Mouse (Mus musculus) frontal cortex, postnatal 36 days (tissue): ENCODE results near the gene Comp.

Experiments
- DNase-seq, 2 experiments: peaks; one replicate each; pipeline ENCODE4 v3.0.0; 2022; ENCODE audit warnings: low spot score in 2 of 2

The Comp gene

DNA sequence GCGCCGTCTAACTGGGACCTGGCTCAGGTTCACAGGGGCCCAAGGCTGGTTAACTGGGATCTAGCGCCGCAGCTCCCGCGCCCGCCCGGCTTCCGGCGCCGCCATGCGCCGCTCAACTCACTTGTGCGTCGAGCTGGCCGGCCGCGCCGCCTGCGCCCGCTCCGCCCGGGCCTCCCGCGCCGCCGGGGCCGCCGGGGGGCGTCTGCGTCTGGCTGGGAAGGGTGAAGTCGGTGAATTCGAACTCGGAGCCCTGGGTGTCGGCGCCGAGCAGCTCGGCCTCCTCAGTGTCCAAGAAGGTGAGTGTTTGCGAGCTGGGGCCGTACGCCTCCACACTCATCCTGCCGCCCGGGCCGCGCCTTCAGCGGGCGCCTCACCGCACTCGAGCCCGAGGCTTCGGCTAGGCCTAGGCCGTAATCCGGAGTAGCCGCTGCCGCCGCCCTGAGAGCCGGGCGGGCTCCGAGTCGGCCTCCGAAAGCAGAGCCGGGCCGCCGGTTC lies 20.7 kb upstream of the Comp start:
- DNase-seq: no peak

DNA sequence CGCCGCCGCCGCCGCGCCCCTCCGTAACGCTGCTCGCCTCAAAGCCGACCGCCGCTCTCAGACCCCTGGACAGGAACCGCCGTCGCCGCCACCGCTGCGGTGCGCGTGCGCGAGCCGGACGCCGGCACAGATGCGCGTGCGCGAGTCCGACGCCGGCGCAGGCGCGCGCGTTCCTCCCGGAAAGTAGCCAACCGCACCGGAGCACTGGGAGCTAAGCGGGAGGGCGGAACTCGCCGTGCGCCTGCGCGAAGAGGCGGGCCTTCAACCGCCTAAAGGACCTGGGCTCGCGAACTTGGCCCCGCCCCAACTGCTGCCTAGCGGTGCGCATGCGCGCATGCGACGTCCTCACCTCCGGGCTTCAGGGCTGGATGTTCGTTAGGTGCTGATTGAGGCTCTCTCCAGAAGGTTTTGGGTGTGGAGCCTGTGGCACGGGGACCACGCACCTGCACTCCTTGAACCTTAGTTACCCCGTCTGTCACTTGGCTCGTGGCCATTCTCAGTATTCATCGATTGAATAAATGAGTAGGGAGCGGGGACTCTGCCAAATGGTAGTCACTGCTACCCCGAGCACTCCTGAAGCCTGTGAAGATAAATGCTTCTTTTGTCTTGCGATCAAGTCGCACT lies 20.1 kb upstream of the Comp start, which contains the start of gene Upf1:
Gene Upf1 (minus strand): TSS at position 85 of the 624 bp plus-strand sequence.
- DNase-seq: peak; percentile 98 to 100

DNA sequence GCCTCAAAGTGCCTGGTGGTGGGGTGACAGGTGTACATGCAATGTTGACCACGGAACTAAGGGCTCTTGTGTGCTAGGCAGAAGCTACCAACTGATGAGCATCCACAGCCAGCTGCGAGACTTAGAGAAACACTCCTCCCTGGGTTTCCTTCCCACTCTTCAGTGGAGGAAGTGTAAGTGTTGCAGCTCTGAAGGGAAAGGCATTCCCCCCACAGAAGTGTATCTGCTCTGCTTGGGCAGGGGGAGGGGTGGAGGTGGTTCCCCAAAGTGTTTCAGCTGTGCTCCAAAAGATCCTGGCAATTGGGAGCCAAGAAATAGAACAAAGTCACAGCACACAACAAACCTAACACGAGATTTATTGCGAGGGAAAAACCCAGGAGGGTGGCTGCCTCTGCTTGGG lies 19.4 kb upstream of the Comp start:
- DNase-seq: peak; percentile 45 to 66

DNA sequence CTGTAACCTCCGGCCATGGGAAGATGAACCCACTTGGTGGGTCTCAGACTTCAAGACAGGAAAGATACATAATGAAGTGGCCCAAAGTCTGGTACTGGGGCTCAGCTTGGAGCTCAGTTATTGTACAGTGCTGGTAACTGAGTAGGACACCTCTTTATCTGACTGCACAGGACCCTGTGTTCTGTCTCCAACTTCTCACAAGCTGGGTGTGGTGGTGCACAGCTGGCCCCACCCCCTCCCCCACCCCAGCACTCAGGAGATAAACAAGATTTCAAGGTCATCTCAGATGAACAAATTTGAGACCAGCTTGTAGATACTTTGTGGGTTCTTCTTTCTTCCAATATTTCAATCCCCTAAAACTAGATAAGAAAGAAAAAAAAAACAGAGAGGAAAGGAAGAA lies 17.2 kb upstream of the Comp start:
- no peak for DNase-seq

DNA sequence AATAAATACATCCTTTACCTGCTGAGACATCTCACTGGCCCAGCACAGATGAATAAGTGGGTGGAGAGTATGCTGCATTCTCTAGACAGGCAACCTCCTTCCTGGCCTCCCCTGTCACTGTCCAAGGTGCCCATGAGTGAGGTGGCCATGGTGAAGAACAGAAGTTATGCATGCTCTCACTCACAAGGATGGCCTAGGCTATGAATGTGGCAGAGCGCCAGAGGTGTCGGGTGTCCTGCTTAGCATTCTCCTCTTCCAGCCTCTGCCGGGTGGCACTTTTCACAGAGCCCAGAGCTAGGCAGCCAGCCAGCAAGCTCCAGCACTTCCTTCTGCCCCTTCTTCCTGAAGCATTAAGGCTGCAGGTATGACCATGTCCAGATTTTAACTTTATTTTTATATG lies 13.9 kb upstream of the Comp start:
- DNase-seq: no peak

DNA sequence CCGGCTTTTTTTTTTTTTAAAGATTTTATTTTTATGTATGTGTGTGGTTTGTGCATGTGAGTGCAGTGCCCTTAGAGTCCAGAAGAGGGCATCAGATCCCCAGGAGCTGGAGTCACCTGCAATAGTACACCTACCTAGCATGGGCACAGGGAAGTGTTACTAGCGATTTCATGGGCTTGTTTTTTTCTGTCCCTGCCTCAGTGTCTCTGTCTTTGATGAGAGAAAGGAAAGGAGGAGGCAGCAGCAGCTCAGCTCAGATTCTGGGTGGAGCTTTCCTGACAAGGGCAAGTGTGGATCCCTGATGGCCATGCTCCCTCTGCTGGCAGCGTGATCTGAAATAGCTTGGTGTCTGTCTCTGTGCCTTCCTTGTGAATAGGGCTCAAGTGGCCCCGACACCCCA lies 12.6 kb upstream of the Comp start:
- DNase-seq: no peak

DNA sequence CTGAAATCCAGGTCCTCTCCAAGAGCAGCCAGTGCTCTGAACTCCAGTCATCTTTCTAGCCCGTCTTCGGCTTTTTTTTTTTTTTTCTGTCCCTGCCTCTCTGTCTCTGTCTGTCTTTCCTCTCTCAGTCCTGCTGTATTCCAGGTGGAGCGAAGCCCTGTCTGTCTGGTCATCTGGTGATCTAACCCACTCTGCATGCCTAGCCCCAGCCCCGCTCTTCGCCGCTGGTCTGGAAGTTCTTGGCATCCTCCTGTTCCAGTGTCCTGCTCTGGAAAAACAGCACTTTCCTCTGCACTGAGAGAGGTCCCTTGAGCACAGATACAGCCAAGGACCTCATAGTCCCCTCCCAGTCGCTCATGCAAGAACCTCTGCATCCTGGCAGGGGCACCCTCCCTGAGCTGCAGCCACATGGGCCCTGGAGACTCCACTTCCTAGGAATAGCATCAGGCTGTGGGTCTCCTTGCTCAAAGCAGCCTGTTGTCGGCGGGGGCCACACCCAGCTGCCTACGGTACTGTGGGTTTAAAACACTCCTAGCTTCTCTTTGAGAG lies 11.8 kb upstream of the Comp start:
- DNase-seq: no peak

DNA sequence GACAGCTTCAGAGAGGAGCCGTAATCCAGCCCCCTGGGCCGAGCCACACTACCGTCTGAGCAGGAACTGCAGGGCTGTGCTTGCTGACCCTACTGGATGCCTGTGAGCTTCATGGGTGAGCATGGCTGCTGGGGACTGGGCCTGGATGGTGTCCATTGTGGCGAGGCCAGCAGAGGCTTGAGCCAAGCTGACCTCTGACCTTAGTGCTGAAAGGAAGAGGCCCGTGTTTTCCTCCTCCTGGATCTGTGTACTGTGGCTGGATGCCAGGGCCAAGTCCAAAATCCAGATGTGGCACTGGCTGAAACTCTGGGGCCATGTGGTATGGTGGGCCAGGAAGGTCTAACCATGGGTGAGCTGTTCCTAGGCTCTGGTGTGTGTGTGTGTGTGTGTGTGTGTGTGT lies 9.3 kb upstream of the Comp start:
- no peak for DNase-seq

DNA sequence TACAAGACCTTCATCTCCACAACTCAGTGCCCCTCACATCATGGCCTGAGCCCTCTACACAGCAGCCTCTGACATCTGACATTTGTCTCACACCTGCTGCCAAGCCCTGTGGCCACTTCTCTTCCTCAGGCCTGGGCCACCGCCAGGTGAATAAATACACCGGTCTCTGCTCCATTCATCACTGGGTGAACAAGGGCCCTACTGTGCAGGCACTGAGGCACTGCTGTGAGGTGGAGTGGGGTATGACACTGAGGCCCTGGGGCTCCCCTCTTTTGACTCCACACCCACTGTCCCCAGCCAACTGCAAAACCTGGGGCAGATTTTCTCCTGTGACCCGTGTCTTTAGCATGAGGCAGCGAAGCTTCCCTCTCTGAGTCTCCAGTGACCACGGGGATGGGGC lies 6.8 kb upstream of the Comp start:
- DNase-seq: no peak

DNA sequence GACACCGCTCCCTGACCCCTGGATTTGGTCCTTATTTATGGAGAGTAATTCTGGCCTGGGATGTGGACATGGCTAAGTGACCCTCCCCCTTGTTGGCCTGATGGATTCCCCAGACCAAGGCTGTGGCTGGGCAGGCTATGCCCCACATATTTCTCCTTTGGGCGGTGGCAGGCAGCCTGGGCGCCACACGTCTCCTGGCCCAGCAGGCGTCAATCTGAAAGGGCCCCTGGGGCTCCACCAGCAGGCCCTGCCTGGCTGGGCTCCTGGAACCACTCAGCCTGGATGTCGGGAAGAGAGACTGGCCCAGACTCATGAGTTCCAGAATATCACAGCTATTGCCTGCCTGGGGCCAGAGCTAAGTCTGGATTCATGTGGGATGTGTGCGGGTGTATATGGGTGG lies 2.9 kb upstream of the Comp start:
- DNase-seq: no peak

DNA sequence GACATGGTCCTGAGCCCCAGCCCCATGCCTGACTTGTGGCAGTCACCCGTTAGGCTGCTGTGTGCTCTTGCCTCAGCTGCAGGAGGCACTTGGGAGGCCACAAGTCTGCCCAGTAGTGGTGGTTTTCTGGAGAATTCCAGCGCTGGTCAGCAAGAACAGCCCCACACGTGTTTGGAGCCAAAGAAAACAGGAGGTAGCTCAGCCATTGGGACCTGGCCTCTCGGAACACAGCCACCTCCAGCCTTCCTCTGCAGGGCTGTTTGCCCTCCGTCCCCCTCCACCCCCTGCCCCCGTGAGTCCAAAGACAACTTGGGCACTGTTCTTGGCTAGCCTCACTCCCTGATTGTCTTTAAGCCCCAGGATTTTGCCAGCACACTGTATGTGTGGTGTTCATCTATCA lies 1.4 kb upstream of the Comp start:
- no peak for DNase-seq

DNA sequence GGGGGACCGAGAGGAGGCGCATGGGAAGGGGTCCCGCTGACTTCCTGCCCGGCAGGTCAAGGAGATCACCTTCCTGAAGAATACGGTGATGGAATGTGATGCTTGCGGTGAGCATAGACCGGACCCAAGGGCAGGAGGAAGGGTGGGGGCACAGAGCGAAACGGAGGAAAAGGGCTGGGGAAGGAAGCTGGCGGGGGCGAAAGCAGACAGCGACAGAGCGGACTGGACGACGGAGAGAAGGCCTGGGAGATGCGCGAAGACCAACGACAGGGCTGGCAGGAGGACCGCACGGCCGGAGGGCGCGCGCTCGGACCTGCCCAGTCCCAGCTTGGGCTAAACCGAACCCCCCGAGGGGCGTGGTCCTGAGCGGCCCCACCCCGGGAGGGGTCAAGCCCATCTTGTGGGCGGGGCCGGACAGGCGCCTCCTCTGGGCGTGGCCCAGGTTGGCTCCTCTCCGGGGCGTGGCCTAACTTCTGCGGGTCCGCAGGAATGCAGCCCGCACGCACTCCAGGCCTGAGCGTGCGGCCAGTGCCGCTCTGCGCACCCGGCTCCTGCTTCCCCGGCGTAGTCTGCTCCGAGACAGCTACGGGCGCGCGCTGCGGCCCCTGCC lies 1.1 kb downstream of the Comp start:
- no peak for DNase-seq

DNA sequence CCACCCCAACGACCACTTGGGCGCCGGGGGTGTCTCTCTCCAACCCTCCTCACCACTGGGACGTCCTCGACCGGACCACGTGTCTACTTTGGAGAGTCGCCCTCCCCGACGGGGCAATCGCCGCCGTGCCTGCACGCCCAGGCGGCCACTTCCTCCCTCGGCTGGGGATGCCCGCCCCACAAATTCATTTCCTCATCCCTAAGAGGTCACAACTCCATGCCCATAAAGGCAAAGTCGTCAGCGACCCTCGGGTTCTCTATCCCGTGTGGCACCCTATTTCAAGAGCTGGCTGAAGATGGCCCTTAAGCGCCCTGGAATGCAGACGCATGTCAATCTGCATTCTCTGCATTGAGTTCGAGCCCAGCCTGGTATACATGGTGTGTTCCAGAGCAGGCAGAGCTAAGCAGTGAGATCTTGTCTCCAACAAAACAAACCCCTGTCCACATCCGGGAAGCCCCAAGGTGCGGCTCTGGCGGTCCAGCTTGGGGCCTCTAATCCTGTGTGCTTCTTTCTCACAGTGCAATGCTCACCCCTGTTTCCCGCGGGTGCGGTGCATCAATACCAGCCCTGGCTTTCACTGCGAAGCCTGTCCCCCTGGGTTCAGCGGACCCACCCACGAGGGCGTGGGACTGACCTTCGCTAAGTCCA lies 2.0 kb downstream of the Comp start:
- DNase-seq: no peak

DNA sequence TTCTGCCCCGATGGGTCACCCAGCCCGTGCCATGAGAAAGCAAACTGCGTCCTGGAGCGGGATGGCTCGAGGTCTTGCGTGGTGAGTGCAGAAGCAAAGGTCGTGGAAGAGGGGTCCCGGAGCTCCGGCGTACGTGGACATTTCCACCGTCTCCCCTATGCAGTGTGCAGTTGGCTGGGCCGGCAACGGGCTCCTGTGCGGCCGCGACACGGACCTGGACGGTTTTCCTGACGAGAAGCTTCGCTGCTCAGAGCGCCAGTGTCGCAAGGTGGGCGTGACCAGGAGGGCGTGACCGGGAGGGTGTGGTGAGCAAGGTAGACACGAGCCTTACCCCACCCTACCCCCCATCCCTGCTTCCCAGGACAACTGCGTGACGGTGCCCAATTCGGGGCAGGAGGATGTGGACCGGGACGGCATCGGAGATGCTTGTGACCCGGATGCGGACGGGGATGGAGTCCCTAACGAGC lies 3.0 kb downstream of the Comp start:
- no peak for DNase-seq

DNA sequence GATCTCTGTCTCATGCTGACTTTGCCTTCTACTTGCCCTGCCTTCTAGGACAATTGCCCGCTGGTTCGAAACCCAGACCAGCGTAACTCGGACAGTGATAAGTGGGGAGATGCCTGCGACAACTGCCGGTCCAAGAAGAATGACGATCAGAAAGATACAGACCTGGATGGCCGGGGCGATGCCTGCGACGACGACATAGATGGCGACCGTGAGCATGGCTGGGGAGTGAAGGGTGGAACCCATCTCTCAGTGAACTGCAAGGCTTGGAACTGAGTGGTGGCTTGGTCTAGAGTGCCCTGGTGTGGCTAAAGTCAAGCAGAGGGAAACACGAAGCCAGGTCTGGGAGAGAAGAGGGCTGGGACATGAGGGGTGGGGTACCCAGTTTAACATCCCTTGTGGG lies 3.7 kb downstream of the Comp start:
- no peak for DNase-seq

DNA sequence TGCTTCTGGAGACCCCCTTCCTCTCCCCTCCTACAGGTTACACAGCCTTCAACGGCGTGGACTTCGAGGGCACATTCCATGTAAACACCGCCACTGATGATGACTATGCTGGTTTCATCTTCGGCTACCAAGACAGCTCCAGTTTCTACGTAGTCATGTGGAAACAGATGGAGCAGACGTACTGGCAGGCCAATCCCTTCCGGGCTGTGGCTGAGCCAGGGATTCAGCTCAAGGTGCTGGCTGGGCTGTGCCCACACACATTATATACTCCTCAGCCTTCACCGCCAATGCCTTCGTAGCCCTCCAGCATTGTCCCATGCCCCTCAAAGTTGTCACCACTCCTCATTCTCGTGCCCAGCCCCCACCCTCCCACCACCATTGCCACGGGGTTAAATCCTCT lies 6.7 kb downstream of the Comp start:
- peak in 1 of 2 experiments; percentile 43 for DNase-seq

DNA sequence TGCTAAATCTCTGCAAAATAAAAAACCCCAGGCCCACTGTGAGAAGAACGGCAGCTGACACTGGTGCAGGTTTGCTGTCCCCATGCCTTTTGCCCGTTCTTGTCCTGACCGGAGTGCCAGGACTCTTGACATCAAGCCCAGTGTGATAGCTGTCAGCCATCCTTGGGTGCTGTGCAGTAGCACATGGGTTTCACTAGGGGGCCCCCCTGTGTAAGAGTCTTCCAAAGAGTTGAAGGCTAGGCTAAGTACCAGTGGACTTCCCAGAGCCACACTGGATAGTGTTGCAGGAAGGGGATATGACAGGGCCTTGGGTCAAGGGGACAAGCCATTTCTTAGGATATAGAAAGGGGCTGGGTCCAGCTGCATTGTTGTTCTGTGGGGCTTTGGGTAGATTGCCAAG lies 9.9 kb downstream of the Comp start:
- peak; percentile 61 to 65 for DNase-seq

DNA sequence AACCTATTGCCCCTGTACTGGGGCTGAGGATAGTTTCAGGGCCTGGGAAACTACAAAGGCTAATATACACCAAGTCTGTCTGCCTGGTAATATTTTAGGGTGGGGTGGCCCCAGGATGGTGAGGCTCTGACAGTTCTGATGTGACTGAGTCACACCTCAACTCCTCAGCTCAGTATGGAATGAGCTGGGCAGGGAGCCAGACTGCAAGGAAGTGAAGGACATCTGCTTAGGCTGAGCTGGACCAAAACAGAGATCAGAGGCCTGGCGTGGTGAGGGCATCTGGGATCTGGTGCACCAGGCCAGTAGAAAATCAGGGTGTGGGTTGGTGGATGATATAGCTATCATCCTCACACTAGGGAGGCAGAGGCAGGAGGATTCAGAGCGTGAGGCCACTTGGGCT lies 16.3 kb downstream of the Comp start:
- no peak for DNase-seq

DNA sequence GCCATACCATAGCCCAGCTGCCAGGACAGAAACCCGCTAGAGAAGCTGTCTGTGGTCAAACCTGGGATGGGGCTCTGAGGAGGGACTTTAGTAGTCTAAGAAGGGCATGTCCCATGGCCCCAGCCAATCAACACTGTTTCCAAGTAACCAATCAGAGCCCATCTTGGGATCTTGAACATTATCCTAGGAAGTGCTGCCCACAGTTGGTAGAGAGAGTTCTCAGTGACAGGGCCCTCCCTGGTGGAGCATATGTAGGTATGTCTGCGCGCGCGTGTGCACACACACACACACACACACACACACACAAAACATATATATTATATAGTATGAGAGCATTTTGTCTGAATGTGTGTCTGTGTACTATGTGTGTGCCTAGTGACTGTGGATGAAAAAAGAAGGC lies 19.7 kb downstream of the Comp start:
- no peak for DNase-seq

DNA sequence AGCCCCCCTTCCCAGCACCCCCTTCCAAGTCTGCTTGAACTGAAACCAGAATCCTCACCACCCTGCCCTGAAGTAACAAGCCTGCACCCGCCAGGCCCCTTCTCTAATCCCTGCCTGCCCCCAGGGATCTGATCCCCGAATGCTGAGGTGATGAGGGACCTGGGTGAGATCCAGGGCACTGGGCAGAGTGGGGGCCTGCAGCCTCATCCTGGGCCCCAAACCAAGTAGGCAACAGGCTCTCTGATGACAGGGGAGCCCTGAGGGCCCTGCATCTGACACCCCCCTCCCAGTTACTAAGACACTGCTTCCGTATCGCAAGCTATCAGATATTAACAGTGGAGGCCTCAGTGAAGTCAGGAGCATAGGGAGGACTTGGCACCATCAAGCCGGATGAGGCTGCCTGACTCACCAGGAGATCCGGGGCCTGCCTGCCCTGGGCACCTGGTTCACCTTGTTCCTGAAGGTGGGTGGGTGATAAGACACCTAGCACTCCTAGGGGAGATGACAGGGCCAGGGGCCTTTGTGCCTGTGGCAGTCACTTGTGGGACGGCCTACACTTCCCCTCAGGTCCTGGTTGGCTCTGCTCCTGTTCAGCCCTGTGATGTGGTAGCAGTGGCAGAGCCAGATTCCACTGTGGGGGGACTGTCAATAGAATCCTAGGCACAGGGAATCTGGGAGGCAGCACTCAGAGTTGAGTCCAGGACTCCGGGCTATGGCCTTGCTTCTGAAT lies 21.1 kb downstream of the Comp start:
- DNase-seq: no peak

DNA sequence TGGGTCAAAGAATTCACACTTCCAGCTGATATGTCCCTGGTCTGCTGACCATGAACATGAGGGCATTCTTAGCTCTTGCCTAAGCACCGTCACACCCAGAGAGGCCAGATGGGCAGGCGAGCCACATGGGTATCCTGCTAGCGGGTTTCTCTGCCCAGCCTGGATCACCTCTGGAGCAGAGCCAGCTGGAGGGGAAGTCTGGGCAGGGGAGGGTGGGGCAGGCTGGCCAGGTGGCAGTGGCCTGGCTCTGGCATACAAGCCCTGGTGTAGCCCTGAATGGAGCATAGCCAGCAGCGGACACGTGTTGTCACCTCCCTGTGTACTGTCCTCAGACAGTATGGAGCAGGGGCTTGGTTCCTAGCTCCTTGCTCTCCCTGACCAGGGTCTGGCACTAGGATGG lies 22.3 kb downstream of the Comp start:
- no peak for DNase-seq

DNA sequence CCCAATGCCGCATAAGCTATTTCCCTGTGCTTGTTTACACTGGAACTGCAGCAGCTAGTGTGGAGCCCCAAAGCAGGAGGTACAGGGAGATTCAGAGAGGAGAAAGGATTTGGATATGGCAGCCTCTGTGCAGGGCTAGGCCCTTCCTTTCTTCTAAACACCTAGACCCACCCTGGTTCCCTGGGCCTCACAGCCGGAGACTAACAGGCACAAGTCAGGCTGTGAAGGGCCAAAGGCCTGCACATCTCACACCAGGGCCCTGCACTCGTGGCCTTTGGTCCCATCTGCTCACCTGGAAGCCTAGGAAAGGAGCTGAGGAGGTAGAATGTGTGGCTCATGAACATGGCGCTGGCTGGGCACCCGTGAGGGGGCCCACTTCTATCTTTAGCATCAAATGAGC lies 22.8 kb downstream of the Comp start:
- no peak for DNase-seq
